Mouse (Mus musculus) lung, postnatal 36 days (tissue): ENCODE results near the gene Agrn.
"Not testable (repeated sequence)": the region's sequence is repeated elsewhere in the genome, so short reads cannot be mapped to it uniquely, and the experiment has no call there.

Source experiments
- DNase-seq: peaks from one replicate; pipeline ENCODE4 v3.0.0; 2022; ENCODE audit warnings: mixed read lengths

Agrn gene

GRCm38 (mm10) chr4:156200623-156201475, 3.6 kb upstream of the Agrn start, which contains the start of gene Isg15:
Gene Isg15, minus strand, starts transcription at chr4:156200818.
- DNase-seq = peak; percentile 69

DNA sequence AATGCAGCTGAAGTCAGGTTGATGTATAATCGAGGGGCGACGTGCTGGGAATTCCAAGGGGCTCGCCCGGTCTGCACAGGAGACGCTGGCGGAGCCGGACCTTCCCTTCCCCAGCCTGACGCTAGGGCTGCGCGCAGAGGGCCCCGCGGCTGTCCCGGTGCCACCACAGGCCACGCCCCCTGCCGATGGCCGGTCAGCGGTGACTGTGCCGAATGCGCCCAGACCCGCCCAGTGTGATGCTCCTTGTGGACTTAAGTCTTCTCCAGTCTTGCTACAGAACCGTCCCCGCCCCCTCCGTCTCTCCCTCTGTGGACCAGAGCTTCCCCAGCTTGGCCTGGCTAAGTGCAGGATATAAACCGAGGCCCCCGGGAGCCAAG, 529 bp upstream of the Agrn start:
- peak; percentile 95 for DNase-seq

DNA sequence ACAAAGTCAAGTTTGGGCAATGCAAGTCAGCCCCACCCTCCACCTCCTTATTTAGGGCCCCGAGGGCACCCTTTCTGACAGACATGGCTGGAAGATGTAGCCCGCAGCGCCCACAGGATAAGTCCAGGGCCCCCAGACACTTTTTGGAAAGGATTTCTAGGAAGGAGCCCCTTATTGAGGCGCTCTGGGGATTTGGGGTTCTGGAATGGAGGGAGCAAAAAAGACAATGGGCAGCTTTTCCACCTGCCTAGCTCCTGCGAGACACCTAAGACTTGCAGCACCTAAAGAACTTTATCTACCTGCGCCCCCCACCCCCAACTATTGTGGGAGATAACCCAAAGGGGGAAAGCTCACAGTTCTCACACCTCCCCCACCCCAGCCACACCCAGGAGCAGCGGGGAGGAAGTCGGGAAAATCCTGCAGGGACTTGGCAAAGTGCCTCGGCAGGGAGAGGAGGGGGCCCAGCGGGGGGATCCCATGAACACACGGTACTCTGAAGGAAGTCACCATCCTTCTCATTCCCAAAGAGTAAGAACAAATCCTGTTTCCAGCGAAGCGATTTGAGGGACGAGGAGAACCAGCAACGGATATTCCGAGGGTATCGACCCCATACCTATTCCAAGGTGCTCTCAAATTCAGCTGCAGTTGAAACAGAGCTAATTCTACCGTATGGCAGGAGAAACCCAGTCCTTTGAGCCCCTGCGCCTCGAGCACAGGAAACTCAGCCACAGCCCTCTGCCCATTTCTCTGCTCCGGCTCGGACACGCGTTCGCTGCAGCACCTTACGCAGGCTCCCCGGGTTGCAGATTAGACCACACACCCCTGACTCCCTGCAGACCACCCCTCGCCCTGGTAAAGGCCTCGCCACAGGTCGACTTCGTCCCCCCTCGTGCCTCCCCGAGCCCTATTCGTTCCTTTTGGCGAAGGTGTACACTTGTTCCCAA, 1.1 kb downstream of the Agrn start:
- DNase-seq = peak; percentile 68

DNA sequence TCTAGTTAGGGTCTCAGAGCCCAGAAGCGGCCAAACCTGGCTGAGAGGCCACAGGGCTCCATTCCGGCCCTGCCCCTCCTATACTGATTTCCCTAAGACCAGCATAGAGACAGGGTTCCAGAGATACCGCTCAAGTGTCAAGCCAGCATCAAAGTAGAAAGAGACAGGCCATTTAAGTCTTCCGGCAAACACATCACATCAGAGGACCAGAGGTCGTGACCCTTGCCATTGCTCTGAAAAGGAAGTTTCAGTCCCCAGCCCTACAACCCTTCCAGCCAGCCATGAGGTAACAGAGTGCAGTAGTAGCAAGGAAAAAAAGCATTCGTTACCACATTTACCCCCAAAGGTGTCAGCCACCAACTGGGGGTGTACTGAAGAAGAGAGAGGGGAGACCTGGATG, 2.9 kb downstream of the Agrn start:
- no peak for DNase-seq

DNA sequence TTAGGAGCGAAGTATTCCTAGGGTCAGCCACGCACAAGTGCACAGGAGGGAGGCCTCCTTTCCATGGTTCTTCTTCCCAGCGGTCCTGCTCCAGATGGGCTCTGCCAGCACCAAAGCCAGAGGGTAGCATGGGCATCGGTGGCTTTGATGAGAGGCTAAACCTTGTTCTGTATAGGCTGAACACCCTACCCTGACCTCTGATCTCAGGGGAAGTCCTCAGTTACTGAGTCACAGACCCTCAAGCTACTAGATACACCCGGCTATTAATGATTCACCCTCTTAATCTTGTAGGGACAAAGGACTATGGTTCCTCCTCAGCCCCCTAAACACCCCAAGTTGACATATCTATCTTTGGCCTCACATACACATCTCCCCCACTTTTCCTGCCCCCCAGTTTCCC, 3.4 kb downstream of the Agrn start:
- DNase-seq = no peak

- DNase-seq = peak; percentile 61
Measured at GRCm38 (mm10) chr4:156193200-156193590, 4.1 kb downstream of the Agrn start.

DNA sequence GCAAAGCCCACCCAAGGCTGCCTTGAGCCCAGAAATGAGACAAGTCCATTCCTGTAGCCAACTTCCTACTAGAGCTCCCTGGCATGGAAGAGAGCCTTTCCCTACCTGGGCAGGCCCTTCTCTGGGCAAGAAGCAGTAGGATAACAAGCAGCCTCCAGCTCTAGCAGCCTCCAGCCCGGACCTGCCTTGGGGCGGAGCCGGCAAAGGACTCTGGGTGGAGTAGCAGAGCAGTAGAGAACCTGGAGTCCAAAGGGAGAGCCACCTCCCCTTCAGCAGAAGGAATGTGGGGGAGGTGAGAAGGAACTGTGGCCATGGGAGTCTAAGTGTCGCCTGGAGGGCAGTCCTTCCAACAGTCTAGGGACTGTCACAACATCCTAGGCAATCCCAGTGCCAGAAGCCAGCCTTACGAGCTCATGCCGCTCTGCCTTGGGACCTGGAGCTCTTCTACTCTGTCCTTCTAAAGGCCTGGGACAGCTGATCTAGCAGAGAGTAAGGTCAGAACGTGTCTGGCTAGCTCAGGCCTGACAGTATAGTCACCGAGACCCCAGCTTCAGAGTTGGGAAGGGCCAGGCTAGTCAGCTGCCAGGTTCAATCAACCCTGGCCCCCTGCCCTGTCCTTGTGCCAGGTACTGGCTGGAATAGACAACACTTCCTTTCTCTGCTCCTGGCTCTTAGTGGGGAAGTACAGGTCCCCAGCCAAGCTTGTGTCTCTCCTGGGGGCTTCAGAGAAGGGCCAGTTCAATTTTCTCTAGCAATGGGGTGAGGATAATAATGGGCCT, 4.7 kb downstream of the Agrn start:
- peak; percentile 81 for DNase-seq

DNA sequence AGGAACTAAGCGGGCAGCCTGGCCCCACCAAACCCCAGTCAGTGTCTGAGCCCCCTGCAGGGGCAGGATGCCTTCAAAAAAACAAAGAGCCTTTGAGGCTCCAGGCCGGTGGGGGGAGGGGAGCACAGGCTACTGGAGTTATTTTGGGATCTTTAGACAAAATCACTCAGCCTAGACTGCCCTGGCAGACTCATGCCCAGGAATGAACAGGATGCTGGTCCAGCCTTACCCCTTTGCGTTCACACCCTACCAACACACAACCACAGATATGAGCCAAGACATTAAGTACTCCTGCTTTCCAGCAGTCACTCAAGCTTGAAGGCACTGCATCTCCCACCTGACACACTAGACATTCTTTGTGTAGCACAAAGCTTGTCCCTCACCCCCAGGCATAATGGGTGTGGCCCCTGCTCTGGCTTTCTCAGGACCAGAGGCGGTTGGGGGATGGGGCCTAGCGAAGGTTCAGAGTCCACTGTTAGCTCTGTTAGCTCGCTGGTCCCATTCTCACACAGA, 8.4 kb downstream of the Agrn start:
- peak; percentile 67 for DNase-seq

- no peak for DNase-seq
Measured at GRCm38 (mm10) chr4:156188162-156188810, 9.0 kb downstream of the Agrn start.

DNA sequence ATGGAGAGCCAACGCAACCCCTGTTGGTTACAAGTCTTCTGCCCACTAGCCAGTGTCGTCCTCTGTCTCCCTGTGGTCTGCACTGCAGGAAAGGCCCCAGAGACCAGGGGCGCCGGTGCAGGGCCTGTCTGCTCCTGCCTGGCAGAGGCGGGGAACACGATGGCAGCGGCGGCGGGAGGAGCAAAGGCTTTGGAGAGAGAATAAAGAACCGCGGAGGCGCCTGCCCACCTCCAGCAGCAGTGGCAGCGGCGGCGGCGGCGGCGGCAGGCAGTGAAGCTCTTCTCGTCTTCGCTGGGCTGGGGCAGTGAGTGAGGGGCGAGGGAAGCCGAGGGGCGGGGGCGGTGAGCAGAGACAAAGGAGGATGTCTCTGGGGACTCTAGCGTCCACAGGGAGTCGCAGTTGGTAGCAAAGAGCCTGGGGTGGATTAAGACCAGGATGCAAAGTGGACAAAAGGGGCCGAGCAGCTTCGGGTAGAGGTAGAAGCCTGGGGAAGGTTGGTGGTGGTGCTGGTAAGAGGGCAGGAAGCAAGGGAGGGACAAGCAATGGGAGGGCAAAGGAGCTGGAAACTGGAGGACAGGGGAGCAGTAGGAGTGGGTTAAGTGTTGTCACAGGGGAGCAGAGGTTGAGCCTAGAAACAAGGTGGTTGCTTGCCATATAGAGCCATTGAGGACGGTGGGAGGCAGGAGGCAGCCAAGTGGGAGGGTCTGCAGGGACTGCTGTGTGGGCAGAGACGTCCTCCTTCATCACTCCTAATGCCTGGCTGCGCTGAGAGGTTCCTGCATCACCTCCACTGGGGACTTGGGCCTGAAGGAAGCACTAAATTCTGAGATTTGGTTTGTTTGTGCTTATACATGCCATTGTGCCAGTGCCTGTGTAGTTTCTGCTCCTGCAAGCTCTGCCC, 11.1 kb downstream of the Agrn start:
- DNase-seq = no peak

- DNase-seq = no peak
Measured at GRCm38 (mm10) chr4:156185456-156185949, 11.8 kb downstream of the Agrn start.

GRCm38 (mm10) chr4:156184291-156184954, 12.9 kb downstream of the Agrn start:
- DNase-seq = no peak

GRCm38 (mm10) chr4:156183747-156184146, 13.5 kb downstream of the Agrn start:
- no peak for DNase-seq

- no peak for DNase-seq
Measured at GRCm38 (mm10) chr4:156177630-156178029, 19.7 kb downstream of the Agrn start.

- no peak for DNase-seq
Measured at GRCm38 (mm10) chr4:156171828-156172227, 25.5 kb downstream of the Agrn start.

GRCm38 (mm10) chr4:156169129-156169528, 28.2 kb downstream of the Agrn start:
- DNase-seq = no peak

DNA sequence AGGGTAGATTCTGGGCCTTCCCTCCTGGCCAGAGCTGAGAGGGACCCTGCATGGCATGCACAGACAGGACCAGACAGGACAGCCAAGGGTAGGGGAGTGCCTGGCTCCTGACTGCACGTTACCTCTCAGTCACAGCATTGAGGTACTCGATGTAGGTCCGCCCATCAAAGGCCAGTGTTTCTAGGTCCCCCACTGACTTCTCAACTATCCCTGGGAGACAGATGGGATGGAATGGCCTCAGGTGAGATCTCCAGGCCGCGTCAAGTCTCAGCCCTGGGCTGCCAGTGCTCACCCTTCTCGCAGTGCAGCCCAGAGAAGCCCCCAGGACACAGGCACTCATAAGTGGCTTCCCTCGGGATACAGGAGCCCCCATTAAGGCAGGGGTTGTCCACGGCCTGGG, 28.7 kb downstream of the Agrn start:
- DNase-seq = no peak

- no peak for DNase-seq
Measured at GRCm38 (mm10) chr4:156166477-156166876, 30.8 kb downstream of the Agrn start.

GRCm38 (mm10) chr4:156154771-156155170, 42.5 kb downstream of the Agrn start:
- no peak for DNase-seq

DNA sequence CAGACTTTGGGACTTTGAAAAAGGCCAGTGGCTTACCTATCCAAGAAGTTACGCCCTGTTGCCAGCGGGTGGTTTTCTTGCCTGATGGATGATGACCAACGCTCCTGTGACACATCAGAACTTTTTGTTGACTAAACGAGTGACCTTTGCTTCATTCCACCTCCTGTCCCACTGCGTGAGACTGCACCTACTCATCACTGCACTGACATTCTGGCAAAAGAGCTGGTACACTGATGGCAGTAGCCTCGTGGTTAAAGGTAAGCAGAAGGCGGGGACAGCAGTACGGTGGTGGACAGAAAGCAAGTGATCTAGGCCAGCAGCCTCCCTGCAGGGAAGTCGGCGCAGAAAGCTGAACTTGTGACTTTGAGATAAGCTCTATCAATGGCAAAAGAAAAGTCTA, 46.4 kb downstream of the Agrn start:
- DNase-seq = not testable (repeated sequence)
